Mouse (Mus musculus) brain, embryonic 14.5 days (tissue): ENCODE data around the gene Cobl.

Source experiments
- CTCF ChIP-seq: fragments of 200-500 bp; IDR thresholded peaks from 2 replicates; pipeline ENCODE4 v1.5.1; 2012; ENCODE audit warnings: inconsistent platforms, mild to moderate bottlenecking, moderate library complexity, borderline replicate concordance; ENCODE audit not compliant: insufficient read depth, insufficient read length; ENCODE audit errors: extremely low read depth
- POLR2A ChIP-seq: fragments of 200-500 bp; IDR thresholded peaks from 2 replicates; pipeline ENCODE4 v1.6.1; 2012; ENCODE audit warnings: mild to moderate bottlenecking, inconsistent platforms, borderline replicate concordance; ENCODE audit not compliant: poor library complexity, insufficient read depth, insufficient read length, severe bottlenecking; ENCODE audit errors: extremely low read depth

GRCm38 (mm10) chr11:12426746-12427145, 38.0 kb downstream of the Cobl start:
- TF ChIP-seq CTCF (no peak), POLR2A (no peak)
